Mouse (Mus musculus) ES-Bruce4 (cell line): ENCODE results near the gene Kcnh2.

Source experiments
- CTCF ChIP-seq: IDR thresholded peaks from one replicate; pipeline ENCODE4 v1.8.1; 2011; ENCODE audit warnings: low read depth, low read length
- EP300 ChIP-seq: IDR thresholded peaks from 2 replicates; pipeline ENCODE4 v1.6.1; 2011; ENCODE audit warnings: low read depth, low read length; ENCODE audit not compliant: insufficient read depth
- POLR2A ChIP-seq: IDR thresholded peaks from one replicate; pipeline ENCODE4 v1.8.1; 2011; ENCODE audit warnings: low read length; ENCODE audit not compliant: insufficient read depth

DNA sequence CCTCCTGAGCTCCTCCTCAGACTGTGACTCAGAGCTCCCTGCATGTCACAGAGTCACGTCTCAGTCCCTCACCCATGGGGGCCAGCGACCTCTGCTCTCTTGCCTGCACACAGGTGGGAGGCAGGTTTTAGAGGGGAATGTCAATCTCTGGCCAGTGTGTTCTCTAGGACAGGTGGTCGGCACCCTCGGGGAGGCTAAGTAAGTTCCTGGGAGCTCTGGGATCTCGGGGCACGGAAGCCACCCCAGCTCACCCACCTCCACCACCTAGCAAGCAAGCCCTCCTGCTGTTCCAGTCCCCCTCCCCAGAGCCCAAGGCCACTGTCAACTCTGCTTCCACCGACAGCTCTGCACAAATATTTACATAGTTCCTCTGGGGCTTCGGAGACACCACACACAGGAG lies 8.4 kb downstream of the Kcnh2 start:
- no peak for TF ChIP-seq CTCF
- no peak for TF ChIP-seq POLR2A
- no peak for TF ChIP-seq EP300
